Mouse (Mus musculus) midbrain, postnatal 0 days (tissue): ENCODE data around the gene Smok3b. TPM values are rescaled to one million over a fixed set of nuclear protein-coding genes. Genes with fewer than 3 reads are reported as not detected.
A peak's percentile ranks its signal among the peaks of the same experiment; 100 is the strongest.
"Not testable (repeated sequence)": the region's sequence is repeated elsewhere in the genome, so short reads cannot be mapped to it uniquely, and the experiment has no call there.

Experiments used
- ATAC-seq: fragments of 200-750 bp; cut with Nextera tagmentation; 2 replicates; pipeline ENCODE4 v1.8.0; 2017; ENCODE audit warnings: moderate number of reproducible peaks, mild to moderate bottlenecking, moderate TSS enrichment, moderate library complexity; ENCODE audit not compliant: low FRiP score
- DNase-seq: peaks from one replicate; pipeline ENCODE4 v3.0.0-alpha.2; 2015; ENCODE audit warnings: low spot score
- H3K27ac ChIP-seq: fragments of 300-500 bp; sonication (generic); 2 replicates; pipeline ENCODE4 v1.5.1; 2014; ENCODE audit warnings: low read depth, mild to moderate bottlenecking, low read length, mixed read lengths
- H3K27me3 ChIP-seq: fragments of 300-500 bp; sonication (generic); 2 replicates; pipeline ENCODE4 v1.6.1; 2014; ENCODE audit warnings: low read length, control low read depth, mixed read lengths; ENCODE audit not compliant: insufficient read depth
- H3K36me3 ChIP-seq: fragments of 300-500 bp; sonication (generic); 2 replicates; pipeline ENCODE4 v1.6.1; 2014; ENCODE audit warnings: low read length, control low read depth, mixed read lengths; ENCODE audit not compliant: insufficient read depth
- H3K4me1 ChIP-seq: fragments of 300-500 bp; sonication (generic); 2 replicates; pipeline ENCODE4 v1.6.1; 2014; ENCODE audit warnings: mild to moderate bottlenecking, control low read depth, antibody characterized with exemption, low read length, mixed read lengths; ENCODE audit not compliant: insufficient read depth
- H3K4me2 ChIP-seq: fragments of 300-500 bp; sonication (generic); 2 replicates; pipeline ENCODE4 v1.6.1; 2014; ENCODE audit warnings: low read depth, mild to moderate bottlenecking, low read length, mixed read lengths; ENCODE audit not compliant: poor library complexity, severe bottlenecking
- H3K4me3 ChIP-seq: fragments of 300-500 bp; sonication (generic); 2 replicates; pipeline ENCODE4 v1.5.1; 2014; ENCODE audit warnings: low read depth, mild to moderate bottlenecking, low read length, moderate library complexity
- H3K9ac ChIP-seq: fragments of 300-500 bp; sonication (generic); replicated peaks from 2 replicates; pipeline ENCODE4 v1.6.1; 2014; ENCODE audit warnings: mild to moderate bottlenecking, low read length, moderate library complexity, mixed read lengths; ENCODE audit not compliant: poor library complexity, severe bottlenecking
- H3K9me3 ChIP-seq: fragments of 300-500 bp; sonication (generic); 2 replicates; pipeline ENCODE4 v1.6.1; 2016; ENCODE audit warnings: low read length, control low read depth
- CTCF ChIP-seq: IDR thresholded peaks from 2 replicates; pipeline ENCODE4 v1.5.1; 2016; ENCODE audit warnings: antibody characterized with exemption, mild to moderate bottlenecking
- WGBS: fragments of 180-500 bp; shearing (Covaris S2); extraction: QIAGEN DNeasy Blood & Tissue Kit; methylation state at CpG from one replicate; pipeline ENCODE4 v1.1.7; 2014; 5-methylcytosine and 5-hydroxymethylcytosine counted together
- polyA plus RNA-seq: library from polyadenylated mRNA; unstranded; fragments of >200 nt; fragmentation: Nextera tagmentation; extraction: Ambion mirVana; gene quantifications from 2 replicates; pipeline ENCODE4 v1.2.1, GENCODE M21; 2015
- total RNA-seq: library from RNA; depleted of rRNA; stranded (reverse); fragments of >200 nt; gene quantifications from 2 replicates; pipeline ENCODE4 v1.2.3, GENCODE M21; 2014; rRNA removed

Gene Smok3b
- total RNA-seq (not detected in 2 replicates), polyA plus RNA-seq (not detected in 2 replicates)

GRCm38 (mm10) chr5:138020961-138021479 lies at the start of gene Smok3b, which contains the start of gene Smok3a:
TSS of gene Smok3b (plus strand) at chr5:138021429.
TSS of gene Smok3a (plus strand) at chr5:138021261.
- H3K36me3 ChIP-seq, H3K4me2 ChIP-seq, ATAC-seq, H3K27me3 ChIP-seq, H3K9me3 ChIP-seq, H3K27ac ChIP-seq, DNase-seq, H3K9ac ChIP-seq, H3K4me1 ChIP-seq, H3K4me3 ChIP-seq: not testable (repeated sequence)
- 87% methylated on average over 3 of the region's 7 CpGs for WGBS

- Histone ChIP-seq H3K4me2 (no peak overlapping the region), H3K4me3 (no peak overlapping the region), H3K36me3 (no peaks in the 10 kb centered on the region), H3K4me1 (no peaks in the 10 kb centered on the region), H3K9ac (no peak overlapping the region), H3K9me3 (no peaks in the 10 kb centered on the region), H3K27me3 (no peaks in the 10 kb centered on the region), H3K27ac (no peak overlapping the region)
- DNase-seq, result no peak
- ATAC-seq, result no peak
- TF ChIP-seq CTCF, result peak; percentile 19; the same call in 1 of the 2 replicates
- WGBS, result 70% methylated on average over 2 of the region's 2 CpGs
Observed at GRCm38 (mm10) chr5:137973161-137973560, 48.1 kb upstream of the Smok3b start.

GRCm38 (mm10) chr5:137973738-137974137 lies 47.5 kb upstream of the Smok3b start:
- no peaks in the 10 kb centered on the region for H3K36me3 ChIP-seq
- no peaks in the 10 kb centered on the region for H3K9me3 ChIP-seq
- H3K4me1 ChIP-seq, result no peaks in the 10 kb centered on the region
- H3K27me3 ChIP-seq, result no peaks in the 10 kb centered on the region
- no peak overlapping the region for H3K4me3 ChIP-seq
- 66% methylated on average over 3 of the region's 3 CpGs for WGBS
- TF ChIP-seq CTCF, result peak; percentile 72
- ATAC-seq (no peak), DNase-seq (peak; percentile 62)
- no peak overlapping the region for H3K4me2 ChIP-seq
- no peak overlapping the region for H3K27ac ChIP-seq
- H3K9ac ChIP-seq, result no peak overlapping the region

- no peak for ATAC-seq
- H3K4me1 ChIP-seq, result no peaks in the 10 kb centered on the region
- 67% methylated on average over 3 of the region's 3 CpGs for WGBS
- no peak overlapping the region for H3K9ac ChIP-seq
- no peak overlapping the region for H3K27ac ChIP-seq
- no peak overlapping the region for H3K4me2 ChIP-seq
- DNase-seq, result no peak
- no peaks in the 10 kb centered on the region for H3K36me3 ChIP-seq
- H3K27me3 ChIP-seq, result no peaks in the 10 kb centered on the region
- no peak overlapping the region for H3K4me3 ChIP-seq
- H3K9me3 ChIP-seq, result no peaks in the 10 kb centered on the region
- TF ChIP-seq CTCF, result no peak
Observed at GRCm38 (mm10) chr5:137974724-137975123, 46.5 kb upstream of the Smok3b start.

GRCm38 (mm10) chr5:137975434-137975833 lies 45.8 kb upstream of the Smok3b start:
- WGBS, result 54% methylated on average over 1 of the region's 1 CpGs
- no peak overlapping the region for H3K9ac ChIP-seq
- ATAC-seq, result no peak

GRCm38 (mm10) chr5:137977291-137977690 lies 43.9 kb upstream of the Smok3b start:
- 35% methylated on average over 1 of the region's 1 CpGs for WGBS
- Histone ChIP-seq H3K36me3 (no peaks in the 10 kb centered on the region), H3K9me3 (no peaks in the 10 kb centered on the region), H3K27me3 (no peaks in the 10 kb centered on the region), H3K9ac (no peak overlapping the region), H3K4me2 (no peak overlapping the region), H3K27ac (no peak overlapping the region), H3K4me1 (no peaks in the 10 kb centered on the region), H3K4me3 (no peak overlapping the region)
- TF ChIP-seq CTCF, result no peak
- ATAC-seq (no peak), DNase-seq (no peak)

More at GRCm38 (mm10) chr5:137975434-137975833, 45.8 kb upstream of the Smok3b start:
- no peak overlapping the region for H3K27ac ChIP-seq
- no peaks in the 10 kb centered on the region for H3K4me1 ChIP-seq
- no peak for TF ChIP-seq CTCF
- H3K4me3 ChIP-seq, result no peak overlapping the region
- H3K36me3 ChIP-seq, result no peaks in the 10 kb centered on the region
- H3K9me3 ChIP-seq, result no peaks in the 10 kb centered on the region
- H3K4me2 ChIP-seq, result no peak overlapping the region
- no peaks in the 10 kb centered on the region for H3K27me3 ChIP-seq
- no peak for DNase-seq
